Mouse (Mus musculus) ZHBTc4 (cell line): ENCODE results near the gene Gm14496.

Experiments used
- DNase-seq: peaks from one replicate; pipeline ENCODE4 v3.0.0-alpha.2; 2011; ENCODE audit warnings: low read depth, low spot score

Gene Gm14496

GRCm38 (mm10) chr2:181990829-181991228 lies at the start of gene Gm14496:
TSS of gene Gm14496 (plus strand) at chr2:181991129.
- DNase-seq = no peak

- peak; percentile 21 for DNase-seq
Observed at GRCm38 (mm10) chr2:181952747-181953680, 37.9 kb upstream of the Gm14496 start.

GRCm38 (mm10) chr2:181968395-181968794 lies 22.5 kb upstream of the Gm14496 start:
- DNase-seq = no peak

- no peak for DNase-seq
Observed at GRCm38 (mm10) chr2:181969187-181969586, 21.7 kb upstream of the Gm14496 start.

GRCm38 (mm10) chr2:181981969-181982368 lies 9.0 kb upstream of the Gm14496 start:
- DNase-seq = peak; percentile 68
